Comparison of ENCODE assay signal across 1 mouse cellular context in genomic region chr17:21649936-21650335, GRCm38 (mm10).
TF ChIP-seq lines count a peak whose summit lies in the region.

No protein-coding gene starts in this region.

TF ChIP-seq in myocyte, 11 proteins besides CTCF, POLR2A, EP300 and RAD21 (continued from another document):
- TF ChIP-seq E2F4 (IDR thresholded peaks at IDR 0.05; ENCODE audit: insufficient read depth) = no peak
- TF ChIP-seq MYOD1 (IDR thresholded peaks at IDR 0.05; ENCODE audit: control insufficient read depth in 1 of 3, insufficient read length in 2 of 3, low read depth in 2 of 3) = no peak
- no peak for TF ChIP-seq CEBPB (IDR thresholded peaks at IDR 0.05; ENCODE audit: insufficient read depth, poor library complexity, severe bottlenecking)
